In the genomic region with DNA sequence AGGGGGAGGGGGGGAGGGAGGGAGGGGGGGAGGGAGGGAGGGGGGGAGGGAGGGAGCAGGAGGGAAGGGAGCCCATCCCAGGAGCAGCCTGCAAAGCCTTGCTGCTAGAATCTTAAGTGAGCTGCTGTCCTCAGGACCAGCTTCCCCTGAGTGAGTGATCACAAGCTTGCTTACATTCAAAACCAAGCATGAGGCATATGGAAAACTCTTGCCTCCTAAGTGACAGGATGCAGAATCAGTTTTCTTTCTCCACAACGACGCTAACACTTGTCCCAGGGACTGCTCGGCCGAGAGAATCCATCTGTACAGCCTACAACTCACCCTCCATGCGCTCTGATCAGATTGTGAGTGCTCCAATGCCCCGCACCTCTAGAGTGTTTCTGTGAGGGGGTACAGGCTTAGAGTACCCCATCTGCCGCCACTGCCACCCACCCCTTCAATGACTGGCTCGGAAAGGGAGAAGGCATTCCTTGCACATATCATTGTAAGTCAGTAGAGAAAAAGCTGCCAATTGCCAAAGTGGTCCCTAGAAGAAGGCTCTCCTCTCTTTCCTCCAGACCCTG, we compare ENCODE assay signal across 17 mouse cellular contexts.
DNase-seq lines count a peak whose midpoint lies in the region; ATAC-seq and TF ChIP-seq lines count a peak whose summit lies in the region.
"Had no signal": no experiment of that assay in that cellular context is flagged by ENCODE, and none has a peak within 500 bp of the region (broad histone marks: within the 10 kb centered on the region; RNA-seq: fewer than 3 reads in every experiment).

No protein-coding gene starts in this region.

- peaks cover 19% of the 10 kb centered on the region for H3K4me1 ChIP-seq in hindbrain, embryonic 16.5 days (ENCODE audit: control insufficient read depth, insufficient read depth, low read depth, low read length)

- no peak overlapping the region for H3K4me3 ChIP-seq in hindbrain, embryonic 16.5 days (ENCODE audit: low read length)
- H3K4me3 ChIP-seq: embryonic facial prominence, embryonic 12.5 days; midbrain, embryonic 12.5 days had no signal

- no peaks in the 10 kb centered on the region for H3K36me3 ChIP-seq in hindbrain, embryonic 16.5 days (ENCODE audit: control insufficient read depth, insufficient read depth, low read length)
- H3K36me3 ChIP-seq: embryonic facial prominence, embryonic 12.5 days; midbrain, embryonic 12.5 days had no signal

- peak; percentile 33 for ATAC-seq in frontal cortex, adult (ENCODE audit: low TSS enrichment)
- ATAC-seq in hindbrain, embryonic 16.5 days = peak; percentile 24; the same call in 1 of the 2 replicates

- no peaks in the 10 kb centered on the region for H3K27me3 ChIP-seq in hindbrain, embryonic 16.5 days (replicated peaks; ENCODE audit: control insufficient read depth, insufficient read depth, low read length)
- H3K27me3 ChIP-seq: embryonic facial prominence, embryonic 12.5 days; midbrain, embryonic 12.5 days had no signal

- H3K27ac ChIP-seq in hindbrain, embryonic 16.5 days (ENCODE audit: low read depth, low read length) = peak overlapping the region; percentile 54
- H3K27ac ChIP-seq: embryonic facial prominence, embryonic 12.5 days; midbrain, embryonic 12.5 days had no signal

- H3K4me2 ChIP-seq in hindbrain, embryonic 16.5 days (ENCODE audit: low read length) = no peak overlapping the region
- H3K4me2 ChIP-seq: embryonic facial prominence, embryonic 12.5 days; midbrain, embryonic 12.5 days had no signal

- no peak for DNase-seq in frontal cortex, postnatal 36 days (ENCODE audit: low spot score in 2 of 2)
- DNase-seq in layer of hippocampus, postnatal 36 days = peak; percentile 34 to 38
- no peak for DNase-seq in layer of hippocampus, adult 11-12 months (ENCODE audit: low spot score)
- peak; percentile 69 for DNase-seq in brain, embryonic 14.5 days (ENCODE audit: low read depth)
- DNase-seq in adrenal gland, postnatal 14 days = no peak
- DNase-seq in frontal cortex, postnatal 14 days (ENCODE audit: low spot score in 2 of 2) = no peak
- DNase-seq: adrenal gland, adult 2 months; kidney, adult 11 months; kidney, postnatal 14 days; liver; lung, postnatal 14 days; right cerebral cortex, adult 18-20 months; spleen, adult 18-20 months had no signal

- TF ChIP-seq CTCF in brain, embryonic 14.5 days (IDR thresholded peaks at IDR 0.05; ENCODE audit: borderline replicate concordance, extremely low read depth, insufficient read depth, insufficient read length) = no peak

- no peaks in the 10 kb centered on the region for H3K9me3 ChIP-seq in hindbrain, embryonic 16.5 days (ENCODE audit: control insufficient read depth, low read length)
- H3K9me3 ChIP-seq: embryonic facial prominence, embryonic 12.5 days; midbrain, embryonic 12.5 days had no signal

- WGBS in hindbrain, embryonic 16.5 days = 56% methylated on average over 8 of the region's 8 CpGs

- no peak overlapping the region; the same call in 1 of the 2 replicates for H3K9ac ChIP-seq in hindbrain, embryonic 16.5 days (ENCODE audit: low read depth, low read length)
- H3K9ac ChIP-seq: embryonic facial prominence, embryonic 12.5 days; midbrain, embryonic 12.5 days had no signal

- no peak for TF ChIP-seq POLR2A in brain, embryonic 14.5 days (IDR thresholded peaks at IDR 0.05; ENCODE audit: borderline replicate concordance, extremely low read depth, insufficient read depth, insufficient read length, poor library complexity, severe bottlenecking)

Comparison
In these comparisons a context has a peak if more than half of its experiments do, and no peak if none do; other contexts are left out.
1. DNase-seq: peak in layer of hippocampus, postnatal 36 days (2 of 2) and brain, embryonic 14.5 days (single experiment); none in frontal cortex, postnatal 36 days (0 of 2), layer of hippocampus, adult 11-12 months (single experiment), adrenal gland, postnatal 14 days (single experiment) and frontal cortex, postnatal 14 days (0 of 2).